Mouse (Mus musculus) small intestine, adult 2 months (tissue): ENCODE results near the gene Adcy5. TPM values are rescaled to one million over a fixed set of nuclear protein-coding genes. Genes with fewer than 3 reads are reported as not detected.

ENCODE experiments used
- H3K27ac ChIP-seq: fragments of 200-500 bp; 2 replicates; pipeline ENCODE4 v1.5.1; 2012; ENCODE audit warnings: low read depth, low read length, control low read depth, inconsistent platforms; ENCODE audit not compliant: insufficient read depth
- H3K27me3 ChIP-seq: fragments of 200-500 bp; 2 replicates; pipeline ENCODE4 v1.6.1; 2012; ENCODE audit warnings: mild to moderate bottlenecking, moderate library complexity, low read length, inconsistent platforms; ENCODE audit not compliant: control insufficient read depth, insufficient read depth
- H3K36me3 ChIP-seq: fragments of 200-500 bp; 2 replicates; pipeline ENCODE4 v1.6.1; 2012; ENCODE audit warnings: mild to moderate bottlenecking, low read length, control low read depth, inconsistent platforms; ENCODE audit not compliant: control insufficient read depth, insufficient read depth
- H3K4me1 ChIP-seq: fragments of 200-500 bp; 2 replicates; pipeline ENCODE4 v1.6.1; 2012; ENCODE audit warnings: low read length, inconsistent platforms, mixed read lengths; ENCODE audit not compliant: control insufficient read depth, insufficient read depth, insufficient read length
- H3K4me3 ChIP-seq: fragments of 200-500 bp; 2 replicates; pipeline ENCODE4 v1.5.1; 2012; ENCODE audit warnings: low read depth, mild to moderate bottlenecking, control low read depth, inconsistent platforms, low read length, moderate library complexity
- CTCF ChIP-seq: fragments of 200-500 bp; IDR thresholded peaks from 2 replicates; pipeline ENCODE4 v1.5.1; 2012; ENCODE audit warnings: low read depth, mild to moderate bottlenecking, control low read depth, inconsistent platforms, low read length, moderate library complexity, mixed read lengths; ENCODE audit not compliant: insufficient replicate concordance, insufficient read length; ENCODE audit errors: extremely low read depth
- POLR2A ChIP-seq: fragments of 200-500 bp; IDR thresholded peaks from 2 replicates; pipeline ENCODE4 v1.6.1; 2012; ENCODE audit warnings: low read depth, mild to moderate bottlenecking, control low read depth, inconsistent platforms, low read length, moderate library complexity
- WGBS: fragments of 180-500 bp; shearing (Covaris S2); methylation state at CpG from one replicate; pipeline ENCODE4 v1.1.7; 2018; 5-methylcytosine and 5-hydroxymethylcytosine counted together
- polyA plus RNA-seq: library from polyadenylated mRNA; depleted of rRNA; stranded (reverse); fragments of >200 nt; gene quantifications from 2 replicates; pipeline ENCODE4 v1.2.3, GENCODE M21; 2012

Gene Adcy5
- polyA plus RNA-seq, 1 experiment, result 13.0 TPM

DNA sequence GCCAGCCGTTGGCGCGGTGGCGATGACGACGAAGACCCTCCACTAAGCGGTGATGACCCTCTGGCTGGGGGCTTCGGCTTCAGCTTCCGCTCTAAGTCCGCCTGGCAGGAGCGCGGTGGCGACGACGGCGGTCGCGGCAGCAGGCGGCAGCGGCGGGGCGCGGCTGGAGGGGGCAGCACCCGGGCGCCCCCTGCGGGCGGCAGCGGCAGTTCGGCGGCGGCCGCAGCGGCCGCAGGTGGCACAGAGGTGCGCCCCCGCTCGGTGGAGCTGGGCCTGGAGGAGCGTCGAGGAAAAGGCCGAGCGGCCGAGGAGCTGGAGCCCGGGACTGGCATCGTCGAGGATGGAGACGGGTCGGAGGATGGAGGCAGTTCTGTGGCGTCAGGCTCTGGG lies 1.6 kb downstream of the Adcy5 start:
- Histone ChIP-seq H3K4me1 (peaks cover 9% of the 10 kb centered on the region), H3K27ac (peak overlapping the region; percentile 60), H3K36me3 (no peaks in the 10 kb centered on the region), H3K27me3 (peaks cover 43% of the 10 kb centered on the region), H3K4me3 (peak overlapping the region; percentile 71)
- WGBS, result 2% methylated on average over 48 of the region's 48 CpGs
- TF ChIP-seq CTCF, result peak; percentile 52; the same call in 1 of the 2 replicates
- TF ChIP-seq POLR2A, result no peak

DNA sequence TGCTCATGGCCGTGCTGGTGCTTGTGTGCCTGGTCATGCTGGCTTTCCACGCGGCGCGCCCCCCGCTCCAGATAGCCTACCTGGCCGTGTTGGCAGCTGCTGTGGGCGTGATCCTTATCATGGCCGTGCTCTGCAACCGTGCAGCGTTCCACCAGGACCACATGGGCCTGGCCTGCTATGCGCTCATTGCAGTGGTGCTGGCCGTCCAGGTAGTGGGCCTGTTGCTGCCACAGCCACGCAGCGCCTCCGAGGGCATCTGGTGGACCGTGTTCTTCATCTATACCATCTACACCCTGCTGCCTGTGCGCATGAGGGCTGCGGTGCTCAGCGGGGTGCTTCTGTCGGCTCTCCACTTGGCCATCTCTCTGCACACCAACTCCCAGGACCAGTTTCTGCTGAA lies 2.2 kb downstream of the Adcy5 start:
- no peaks in the 10 kb centered on the region for H3K36me3 ChIP-seq
- 0 out of 2 replicates have a peak overlapping the region, but pooled peaks have one; percentile 18 for H3K27ac ChIP-seq
- WGBS, result 73% methylated on average over 21 of the region's 21 CpGs
- TF ChIP-seq CTCF, result no peak
- no peak for TF ChIP-seq POLR2A
- H3K4me3 ChIP-seq, result peak overlapping the region; percentile 71
- peaks cover 43% of the 10 kb centered on the region for H3K27me3 ChIP-seq
- H3K4me1 ChIP-seq, result peaks cover 9% of the 10 kb centered on the region

DNA sequence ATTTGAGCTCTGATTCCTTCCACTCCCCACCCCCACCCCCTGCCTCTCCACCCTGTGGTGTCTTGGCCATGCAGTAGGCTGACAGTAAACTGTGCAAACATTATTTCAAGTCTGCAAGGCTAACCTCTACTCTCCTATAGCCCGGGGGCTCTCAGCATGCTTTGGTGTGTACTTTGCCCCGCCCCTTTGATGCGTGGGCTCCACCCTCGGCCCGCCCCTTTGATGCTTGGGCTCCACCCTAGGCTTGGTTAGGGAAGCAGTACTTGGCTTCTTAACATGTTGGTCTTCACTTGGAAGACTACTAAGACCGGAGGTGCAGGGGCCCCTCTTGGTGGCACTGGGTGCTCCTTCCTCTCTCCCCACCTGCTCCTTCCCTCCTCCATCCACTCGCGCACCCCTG lies 4.9 kb downstream of the Adcy5 start:
- Histone ChIP-seq H3K4me3 (peak overlapping the region; percentile 27; the same call in 1 of the 2 replicates), H3K4me1 (peaks cover 9% of the 10 kb centered on the region), H3K27ac (no peak overlapping the region), H3K27me3 (peaks cover 24% of the 10 kb centered on the region), H3K36me3 (no peaks in the 10 kb centered on the region)
- WGBS, result 52% methylated on average over 8 of the region's 8 CpGs
- no peak for TF ChIP-seq POLR2A
- no peak for TF ChIP-seq CTCF

DNA sequence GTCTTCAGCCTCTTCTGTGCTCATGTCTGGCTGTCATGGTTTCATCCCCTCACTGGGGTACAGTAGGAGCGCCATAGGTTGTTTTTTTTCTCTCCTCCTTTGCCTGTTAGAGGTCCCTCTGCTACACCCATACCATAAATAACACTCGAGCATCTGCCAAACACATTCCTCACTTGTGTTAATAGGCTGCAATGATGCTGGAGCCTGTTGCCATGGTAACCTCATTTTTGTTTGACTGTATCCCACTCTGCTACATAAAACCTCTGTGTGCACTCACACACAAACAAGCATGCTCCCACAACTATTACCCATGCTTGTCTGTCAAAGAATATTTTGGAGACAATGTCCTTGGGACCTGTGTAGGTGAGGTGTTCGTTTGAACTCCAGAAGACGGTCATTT lies 5.3 kb downstream of the Adcy5 start:
- WGBS, result 61% methylated on average over 4 of the region's 4 CpGs
- peaks cover 9% of the 10 kb centered on the region for H3K4me1 ChIP-seq

DNA sequence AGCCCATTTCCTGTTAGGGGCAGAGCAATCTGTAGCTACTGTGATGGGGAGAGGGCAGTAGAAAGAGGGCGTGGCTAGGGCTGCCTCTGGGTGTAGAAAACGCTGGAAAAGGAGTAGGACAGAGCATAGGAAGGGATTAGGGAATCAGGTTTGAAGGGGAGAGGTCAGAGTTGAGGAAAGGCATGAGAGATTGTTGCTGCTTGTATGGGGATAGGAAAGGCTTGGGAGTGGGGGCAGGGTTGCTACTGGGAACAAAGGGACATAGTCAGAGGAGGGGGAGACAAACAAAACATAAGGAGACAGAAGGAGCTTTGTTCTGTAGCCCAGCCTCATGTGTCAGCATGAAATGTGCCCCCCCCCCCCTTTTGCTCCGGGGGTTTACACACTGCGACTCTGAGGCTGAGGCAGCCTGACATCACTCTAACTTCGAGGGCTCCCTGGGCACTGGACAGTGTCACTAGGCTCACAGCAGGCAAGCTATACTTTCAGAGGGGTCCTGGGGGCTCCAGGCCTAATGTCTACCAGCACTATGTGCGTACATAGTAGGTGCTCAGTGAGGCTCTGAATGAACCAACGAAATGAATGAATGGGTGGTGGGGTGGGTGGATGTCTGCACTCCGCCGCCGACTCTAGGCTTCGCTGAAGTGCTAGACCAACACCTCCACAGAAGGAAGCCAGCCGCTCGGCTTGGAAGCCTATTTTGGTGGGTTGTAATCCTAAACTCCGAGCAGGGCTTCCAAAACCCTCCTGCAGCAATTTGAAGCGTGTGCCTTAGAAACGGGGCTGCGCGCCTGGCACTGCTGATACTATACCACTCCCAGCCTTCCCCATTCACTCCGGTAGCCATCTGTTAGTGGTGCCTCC lies 9.9 kb downstream of the Adcy5 start:
- Histone ChIP-seq H3K36me3 (no peaks in the 10 kb centered on the region), H3K27me3 (no peaks in the 10 kb centered on the region), H3K4me1 (no peaks in the 10 kb centered on the region), H3K4me3 (no peak overlapping the region), H3K27ac (no peak overlapping the region)
- 53% methylated on average over 19 of the region's 19 CpGs for WGBS
- TF ChIP-seq CTCF (no peak), POLR2A (no peak)

More for the DNA sequence above, 5.3 kb downstream of the Adcy5 start:
- H3K27ac ChIP-seq, result no peak overlapping the region
- no peaks in the 10 kb centered on the region for H3K36me3 ChIP-seq
- H3K4me3 ChIP-seq, result 0 out of 2 replicates have a peak overlapping the region, but pooled peaks have one; percentile 27
- TF ChIP-seq POLR2A (no peak), CTCF (no peak)
- peaks cover 19% of the 10 kb centered on the region for H3K27me3 ChIP-seq

DNA sequence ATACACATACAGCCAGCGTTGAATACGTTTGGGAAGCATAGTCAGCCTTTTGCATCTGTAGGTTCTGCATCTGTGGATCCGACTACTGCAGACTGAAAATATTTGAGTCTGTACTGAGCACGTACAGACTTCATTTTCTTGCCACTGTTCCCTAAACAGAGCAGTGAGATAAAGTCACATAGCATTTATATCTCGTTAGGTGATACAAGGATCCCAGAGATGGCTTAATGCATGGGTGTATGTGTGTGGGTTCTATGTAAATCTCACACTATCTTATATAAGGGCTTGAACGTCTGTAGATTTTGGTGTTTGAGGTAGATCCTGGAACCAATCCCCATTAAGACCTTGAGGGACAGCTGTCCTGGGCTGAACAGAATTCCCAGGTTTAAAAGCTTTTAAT lies 10.7 kb downstream of the Adcy5 start:
- no peaks in the 10 kb centered on the region for H3K36me3 ChIP-seq
- H3K27me3 ChIP-seq, result no peaks in the 10 kb centered on the region
- no peak for TF ChIP-seq CTCF
- no peak for TF ChIP-seq POLR2A
- no peaks in the 10 kb centered on the region for H3K4me1 ChIP-seq
- H3K4me3 ChIP-seq, result no peak overlapping the region
- WGBS, result 77% methylated on average over 6 of the region's 6 CpGs
- no peak overlapping the region for H3K27ac ChIP-seq

DNA sequence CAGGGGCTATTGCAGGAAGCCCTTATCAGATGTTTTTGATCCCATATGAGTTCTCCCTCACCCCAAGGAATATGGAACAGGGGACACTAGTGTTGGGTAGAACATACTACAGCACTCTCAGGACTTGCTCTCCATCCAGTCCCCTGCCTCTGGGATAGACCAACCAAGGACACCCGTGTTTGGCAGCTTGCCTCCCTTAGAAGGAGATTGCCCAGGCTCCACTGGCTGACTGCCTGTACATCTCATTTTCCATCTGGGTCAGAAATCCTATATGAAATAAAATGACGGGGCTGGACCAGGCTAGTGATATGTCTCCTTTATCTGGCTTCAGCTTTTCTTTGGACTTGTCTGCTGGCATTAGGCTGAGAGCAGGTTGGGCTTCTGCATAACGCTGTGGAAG lies 11.1 kb downstream of the Adcy5 start:
- no peak overlapping the region for H3K27ac ChIP-seq
- H3K4me1 ChIP-seq, result no peaks in the 10 kb centered on the region
- H3K36me3 ChIP-seq, result no peaks in the 10 kb centered on the region
- H3K4me3 ChIP-seq, result no peak overlapping the region
- 72% methylated on average over 3 of the region's 3 CpGs for WGBS
- no peaks in the 10 kb centered on the region for H3K27me3 ChIP-seq
- TF ChIP-seq POLR2A (no peak), CTCF (no peak)
